Mouse (Mus musculus): Measurements from ENCODE around the gene Slc4a11.

The Slc4a11 gene

GRCm38 (mm10) chr2:130697153-130697810, at the start of gene Slc4a11:
Gene Slc4a11 (minus strand): TSS chr2:130697519.
- DNase-seq (ENCODE audit: low read depth): peak; percentile 71

GRCm38 (mm10) chr2:130743576-130743975, 46.3 kb upstream of the Slc4a11 start:
- no peak for DNase-seq (ENCODE audit: low read depth)

- no peak for DNase-seq (ENCODE audit: low read depth)
Observed at GRCm38 (mm10) chr2:130740096-130740495, 42.8 kb upstream of the Slc4a11 start.

- DNase-seq (ENCODE audit: low read depth): no peak
Observed at GRCm38 (mm10) chr2:130738019-130738418, 40.7 kb upstream of the Slc4a11 start.

- DNase-seq (ENCODE audit: low read depth): no peak
Observed at GRCm38 (mm10) chr2:130735281-130735680, 38.0 kb upstream of the Slc4a11 start.

GRCm38 (mm10) chr2:130733444-130733843, 36.1 kb upstream of the Slc4a11 start:
- peak; percentile 74 for DNase-seq (ENCODE audit: low read depth)

GRCm38 (mm10) chr2:130731855-130732254, 34.5 kb upstream of the Slc4a11 start:
- DNase-seq (ENCODE audit: low read depth): no peak

GRCm38 (mm10) chr2:130730746-130731145, 33.4 kb upstream of the Slc4a11 start:
- no peak for DNase-seq (ENCODE audit: low read depth)

GRCm38 (mm10) chr2:130728906-130729585, 31.7 kb upstream of the Slc4a11 start:
- no peak for DNase-seq (ENCODE audit: low read depth)

GRCm38 (mm10) chr2:130727752-130728151, 30.4 kb upstream of the Slc4a11 start:
- DNase-seq (ENCODE audit: low read depth): no peak

- no peak for DNase-seq (ENCODE audit: low read depth)
Observed at GRCm38 (mm10) chr2:130724369-130724768, 27.1 kb upstream of the Slc4a11 start.

- no peak for DNase-seq (ENCODE audit: low read depth)
Observed at GRCm38 (mm10) chr2:130717951-130718350, 20.6 kb upstream of the Slc4a11 start.

- DNase-seq (ENCODE audit: low read depth): no peak
Observed at GRCm38 (mm10) chr2:130707057-130707456, 9.7 kb upstream of the Slc4a11 start.

- no peak for DNase-seq (ENCODE audit: low read depth)
Observed at GRCm38 (mm10) chr2:130706602-130707001, 9.3 kb upstream of the Slc4a11 start.

GRCm38 (mm10) chr2:130705178-130705577, 7.9 kb upstream of the Slc4a11 start:
- no peak for DNase-seq (ENCODE audit: low read depth)

- DNase-seq (ENCODE audit: low read depth): no peak
Observed at GRCm38 (mm10) chr2:130704040-130705001, 7.0 kb upstream of the Slc4a11 start.

GRCm38 (mm10) chr2:130697821-130698266, 525 bp upstream of the Slc4a11 start:
- no peak for DNase-seq (ENCODE audit: low read depth)

- DNase-seq (ENCODE audit: low read depth): peak; percentile 70
Observed at GRCm38 (mm10) chr2:130696700-130697152, 593 bp downstream of the Slc4a11 start.

- no peak for DNase-seq (ENCODE audit: low read depth)
Observed at GRCm38 (mm10) chr2:130693563-130693962, 3.8 kb downstream of the Slc4a11 start.

- DNase-seq (ENCODE audit: low read depth): no peak
Observed at GRCm38 (mm10) chr2:130689011-130689410, 8.3 kb downstream of the Slc4a11 start.

GRCm38 (mm10) chr2:130685426-130685825, 11.9 kb downstream of the Slc4a11 start:
- DNase-seq (ENCODE audit: low read depth): no peak

- DNase-seq (ENCODE audit: low read depth): no peak
Observed at GRCm38 (mm10) chr2:130681531-130681930, 15.8 kb downstream of the Slc4a11 start.
